Comparison of ENCODE assay signal across 25 mouse cellular contexts in genomic region chr1:153677635-153678034, GRCm38 (mm10). TPM values are rescaled to one million over a fixed set of nuclear protein-coding genes. Genes with fewer than 3 reads are reported as not detected.
A peak's percentile ranks its signal among the peaks of the same experiment; 100 is the strongest.
DNase-seq lines count a peak whose midpoint lies in the region; ATAC-seq and TF ChIP-seq lines count a peak whose summit lies in the region.
"Had no signal": no experiment of that assay in that cellular context is flagged by ENCODE, and none has a peak within 500 bp of the region (broad histone marks: within the 10 kb centered on the region; RNA-seq: fewer than 3 reads in every experiment).

No protein-coding gene starts in this region.

- no peaks in the 10 kb centered on the region for H3K36me3 ChIP-seq in ES-E14 (ENCODE audit: control insufficient read depth, insufficient read depth, low read length, poor library complexity, severe bottlenecking)
- H3K36me3 ChIP-seq in stomach, postnatal 0 days (ENCODE audit: control insufficient read depth, insufficient read depth, low read length): no peaks in the 10 kb centered on the region
- H3K36me3 ChIP-seq: embryonic facial prominence, embryonic 15.5 days; forebrain, embryonic 12.5 days; heart, embryonic 10.5 days; hindbrain, embryonic 12.5 days had no signal

- ATAC-seq in stomach, postnatal 0 days (ENCODE audit: low FRiP score, low TSS enrichment): no peak
- ATAC-seq: forebrain, embryonic 16.5 days; hindbrain, embryonic 16.5 days had no signal

- in situ Hi-C loops in ES-E14 (cut with MboI; ENCODE audit: low sequenced_read_pairs in 2 of 2, unreplicated experiment in 2 of 2): no loop called here

- H3K9ac ChIP-seq in ES-E14 (ENCODE audit: insufficient read depth, low read depth, low read length, poor library complexity, severe bottlenecking): no peak overlapping the region
- no peak overlapping the region for H3K9ac ChIP-seq in stomach, postnatal 0 days (ENCODE audit: low read length)
- H3K9ac ChIP-seq: embryonic facial prominence, embryonic 15.5 days; forebrain, embryonic 12.5 days; hindbrain, embryonic 12.5 days had no signal

- no peaks in the 10 kb centered on the region for H3K9me3 ChIP-seq in ES-E14 (ENCODE audit: control insufficient read depth, insufficient read depth, low read depth, low read length)
- no peaks in the 10 kb centered on the region for H3K9me3 ChIP-seq in stomach, postnatal 0 days (ENCODE audit: control insufficient read depth, low read length)
- H3K9me3 ChIP-seq: embryonic facial prominence, embryonic 15.5 days; forebrain, embryonic 12.5 days; heart, embryonic 10.5 days; hindbrain, embryonic 12.5 days had no signal

- H3K27me3 ChIP-seq in stomach, postnatal 0 days (ENCODE audit: control insufficient read depth, insufficient read depth, low read length): no peaks in the 10 kb centered on the region
- H3K27me3 ChIP-seq: embryonic facial prominence, embryonic 15.5 days; forebrain, embryonic 12.5 days; hindbrain, embryonic 12.5 days had no signal

- peak; percentile 39 for DNase-seq in cerebellum, adult 9-10 months
- DNase-seq in cerebellum, adult 8-10 months: no peak
- DNase-seq in left cerebral cortex, adult 2 months (ENCODE audit: extremely low spot score in 1 of 2, low spot score in 2 of 2): no peak
- no peak for DNase-seq in left cerebral cortex, postnatal 36 days (ENCODE audit: low spot score in 2 of 2)
- peak; percentile 59 for DNase-seq in ES-E14 (ENCODE audit: low read depth, low spot score)
- no peak for DNase-seq in stomach, postnatal 0 days (ENCODE audit: low spot score)
- no peak for DNase-seq in thymus, postnatal 10 days (ENCODE audit: low spot score in 2 of 2)
- DNase-seq in urinary bladder, postnatal 25 days (ENCODE audit: low spot score): no peak
- DNase-seq: adrenal gland, adult 2 months; adrenal gland, postnatal 25 days; cerebellum, postnatal 10 days; embryo, embryonic 11 days; gastrocnemius, postnatal 10 days; heart, adult 18-20 months; heart, postnatal 10 days; heart, postnatal 4 days had no signal

- H3K4me3 ChIP-seq in left cerebral cortex, adult 2 months: no peak overlapping the region
- no peak overlapping the region for H3K4me3 ChIP-seq in ES-E14 (ENCODE audit: insufficient read depth in 1 of 2, low read depth in 1 of 2, low read length in 2 of 2, poor library complexity in 1 of 2, severe bottlenecking in 1 of 2)
- no peak overlapping the region for H3K4me3 ChIP-seq in stomach, postnatal 0 days (ENCODE audit: low read depth, low read length)
- H3K4me3 ChIP-seq: embryonic facial prominence, embryonic 15.5 days; erythroblast, embryonic 14.5 days; forebrain, embryonic 12.5 days; heart, embryonic 10.5 days; hindbrain, embryonic 12.5 days had no signal

- no peak for TF ChIP-seq EP300 in stomach, postnatal 0 days (optimal IDR thresholded peaks at IDR 0.05)

- H3K27ac ChIP-seq in left cerebral cortex, adult 2 months: peak overlapping the region; percentile 13; the same call in 1 of the 2 replicates
- H3K27ac ChIP-seq in ES-E14 (ENCODE audit: insufficient read depth, low read depth, low read length, poor library complexity, severe bottlenecking): no peak overlapping the region
- H3K27ac ChIP-seq in stomach, postnatal 0 days (replicated peaks): peak overlapping the region; percentile 31
- H3K27ac ChIP-seq: embryonic facial prominence, embryonic 15.5 days; forebrain, embryonic 12.5 days; heart, embryonic 10.5 days; hindbrain, embryonic 12.5 days had no signal

- WGBS in stomach, postnatal 0 days: 58% methylated on average over 6 of the region's 6 CpGs

- TF ChIP-seq CTCF in left cerebral cortex, adult 2 months (IDR thresholded peaks at IDR 0.05): no peak
- no peak for TF ChIP-seq CTCF in stomach, postnatal 0 days (IDR thresholded peaks at IDR 0.05; ENCODE audit: low read depth)

- peaks cover 2 to 14% of the 10 kb centered on the region in 2 experiments; a peak in 3 of 4 replicates for H3K4me1 ChIP-seq in ES-E14 (ENCODE audit: control insufficient read depth in 2 of 2, insufficient read depth in 2 of 2, low read length in 2 of 2, poor library complexity in 1 of 2)
- no peaks in the 10 kb centered on the region for H3K4me1 ChIP-seq in stomach, postnatal 0 days (replicated peaks; ENCODE audit: control insufficient read depth, insufficient read depth)

- H3K4me2 ChIP-seq in stomach, postnatal 0 days (replicated peaks; ENCODE audit: low read depth): no peak overlapping the region
- H3K4me2 ChIP-seq: embryonic facial prominence, embryonic 15.5 days; forebrain, embryonic 12.5 days; hindbrain, embryonic 12.5 days had no signal

- intact Hi-C loops in left cerebral cortex, adult 2 months (cut with DNase I): loop anchor here (2.0 to 5.0 kb wide), 2 partner anchors 63 to 120 kb away; partner anchors contain the start of gene Rgs16
- intact Hi-C loops in left cerebral cortex, postnatal 36 days (cut with DNase I): no loop called here

TF ChIP-seq in ES-E14, 5 proteins besides CTCF, POLR2A, EP300 and RAD21:
- no peak for TF ChIP-seq CHD2 (IDR thresholded peaks at IDR 0.05; ENCODE audit: low read depth, low read length)
- TF ChIP-seq ZC3H11A (IDR thresholded peaks at IDR 0.05; ENCODE audit: borderline replicate concordance, low read depth, low read length): no peak
- TF ChIP-seq ZNF384 (IDR thresholded peaks at IDR 0.05; ENCODE audit: low read depth, low read length): no peak
- no peak for TF ChIP-seq MAFK (IDR thresholded peaks at IDR 0.05; ENCODE audit: insufficient read depth, low read depth, low read length)
- TF ChIP-seq HCFC1 (IDR thresholded peaks at IDR 0.05; ENCODE audit: borderline replicate concordance, insufficient read depth, low read length): no peak

RNA-seq across cellular contexts. Expression of gene Rgs8, which starts 24.8 kb away (rescaled TPM):
- total RNA-seq in left cerebral cortex, adult 2 months (2021): 10 to 100 TPM; 61.1 to 63.2 TPM
- 10 to 100 TPM; 61.6 to 65.5 TPM for total RNA-seq in left cerebral cortex, postnatal 36 days (2021)
- 0.26 and 0.31 TPM in 2 replicates for total RNA-seq in ES-E14 (2012; rRNA removed)
- 0.16 and 0.29 TPM in 2 replicates for polyA plus RNA-seq in stomach, postnatal 0 days (2015; fragmentation: Nextera tagmentation; extraction: Ambion mirVana)
- total RNA-seq: adrenal gland, postnatal 25 days; CH12.LX; heart, adult 18-20 months; heart, postnatal 10 days; MEL had no signal
- polyA plus RNA-seq: erythroblast, embryonic 14.5 days had no signal

Comparison
In these comparisons a context has a peak if more than half of its experiments do, and no peak if none do; other contexts are left out.
1. DNase-seq: peak in cerebellum, adult 9-10 months (single experiment) and ES-E14 (single experiment); none in cerebellum, adult 8-10 months (single experiment), left cerebral cortex, adult 2 months (0 of 2), left cerebral cortex, postnatal 36 days (0 of 2), stomach, postnatal 0 days (single experiment), thymus, postnatal 10 days (0 of 2) and urinary bladder, postnatal 25 days (single experiment).
2. RNA of gene Rgs8, which starts 24.8 kb away (total RNA-seq): 61.6 to 65.5 TPM in left cerebral cortex, postnatal 36 days and 61.1 to 63.2 TPM in left cerebral cortex, adult 2 months; 0.26 to 0.31 TPM in ES-E14; every median in the first group is over 10 times any median in the second.